Mouse (Mus musculus): ENCODE data around the gene Ctu1.

DNA sequence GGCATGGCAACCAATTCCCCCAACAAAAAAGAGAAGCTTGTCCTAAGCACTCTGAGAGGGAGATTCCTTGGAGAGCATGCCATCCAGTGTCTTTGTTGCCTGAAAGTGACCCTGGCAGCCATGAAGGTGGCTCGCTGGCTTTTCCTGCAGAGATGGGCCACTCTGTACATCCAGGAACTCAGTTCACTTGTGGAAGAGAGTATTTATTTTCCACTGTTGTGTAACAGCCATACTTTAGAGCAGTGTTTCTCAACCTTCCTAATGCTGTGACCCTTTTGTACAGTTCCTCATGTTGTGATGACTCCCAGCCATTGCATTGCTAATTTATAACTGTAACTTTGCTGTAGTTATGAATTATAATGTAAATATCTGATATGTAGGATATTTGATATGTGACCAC is 34.7 kb upstream of the Ctu1 start:
- TF ChIP-seq POLR2A (IDR thresholded peaks at IDR 0.05; ENCODE audit: borderline replicate concordance, low read depth, low read length) = no peak
- TF ChIP-seq CTCF (IDR thresholded peaks at IDR 0.05; ENCODE audit: low read depth, low read length) = no peak

Measured in bone marrow macrophage, adult 2 months (primary cell).